Mouse (Mus musculus): ENCODE data around the gene Tbx21.

DNA sequence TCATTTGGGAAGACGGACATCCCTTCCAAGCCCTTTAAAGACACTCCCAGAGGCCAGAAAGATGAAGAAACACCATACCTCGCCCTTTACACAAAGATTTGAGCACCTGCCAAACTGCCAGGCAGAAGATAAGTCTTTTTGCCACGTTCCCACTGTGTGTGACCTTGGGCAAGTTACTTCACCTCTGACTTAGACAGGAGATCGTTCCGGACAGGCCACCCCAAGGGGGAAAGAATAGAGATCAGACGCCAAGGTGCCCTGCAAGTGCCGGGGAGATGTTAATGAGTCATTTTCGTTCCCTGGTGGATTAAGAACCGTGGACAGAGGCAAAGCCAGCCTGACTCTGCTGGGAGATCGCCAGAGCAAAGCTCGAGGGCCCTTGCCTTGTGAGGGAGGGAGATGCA, 36.9 kb upstream of the Tbx21 start:
- TF ChIP-seq CTCF (IDR thresholded peaks at IDR 0.05) (no peak), EP300 (IDR thresholded peaks at IDR 0.05) (no peak)
